Mouse (Mus musculus) stomach, embryonic 14.5 days (tissue): ENCODE results near the gene Foxf1. TPM values are rescaled to one million over a fixed set of nuclear protein-coding genes. Genes with fewer than 3 reads are reported as not detected.

ENCODE experiments used
- ATAC-seq: fragments of 200-750 bp; cut with Nextera tagmentation; 2 replicates; pipeline ENCODE4 v1.8.0; 2017; ENCODE audit warnings: low read depth, moderate TSS enrichment; ENCODE audit not compliant: insufficient number of reproducible peaks, insufficient read depth, low FRiP score
- H3K27ac ChIP-seq: fragments of 300-500 bp; sonication (generic); 2 replicates; pipeline ENCODE4 v1.5.1; 2014; ENCODE audit warnings: mild to moderate bottlenecking, low read length, moderate library complexity, mixed read lengths
- H3K27me3 ChIP-seq: fragments of 300-500 bp; sonication (generic); 2 replicates; pipeline ENCODE4 v1.6.1; 2014; ENCODE audit warnings: low read length, control low read depth, mixed read lengths; ENCODE audit not compliant: control insufficient read depth, insufficient read depth
- H3K36me3 ChIP-seq: fragments of 300-500 bp; sonication (generic); 2 replicates; pipeline ENCODE4 v1.6.1; 2014; ENCODE audit warnings: mild to moderate bottlenecking, control low read depth, low read length, moderate library complexity, mixed read lengths; ENCODE audit not compliant: control insufficient read depth, insufficient read depth
- H3K4me1 ChIP-seq: fragments of 300-500 bp; sonication (generic); 2 replicates; pipeline ENCODE4 v1.6.1; 2014; ENCODE audit warnings: low read length, control low read depth, mixed read lengths; ENCODE audit not compliant: control insufficient read depth, insufficient read depth
- H3K4me2 ChIP-seq: fragments of 300-500 bp; sonication (generic); replicated peaks from 2 replicates; pipeline ENCODE4 v1.6.1; 2014; ENCODE audit warnings: low read depth, low read length, control low read depth
- H3K4me3 ChIP-seq: fragments of 300-500 bp; sonication (generic); 2 replicates; pipeline ENCODE4 v1.5.1; 2014; ENCODE audit warnings: low read depth, low read length, control low read depth
- H3K9ac ChIP-seq: fragments of 300-500 bp; sonication (generic); replicated peaks from 2 replicates; pipeline ENCODE4 v1.6.1; 2014; ENCODE audit warnings: low read depth, mild to moderate bottlenecking, control low read depth, low read length, moderate library complexity, mixed read lengths
- H3K9me3 ChIP-seq: fragments of 300-500 bp; sonication (generic); 2 replicates; pipeline ENCODE4 v1.6.1; 2016; ENCODE audit warnings: low read depth, low read length, control low read depth; ENCODE audit not compliant: control insufficient read depth
- WGBS: fragments of 180-500 bp; shearing (Covaris S2); extraction: QIAGEN DNeasy Blood & Tissue Kit; methylation state at CpG from one replicate; pipeline ENCODE4 v1.1.7; 2014; 5-methylcytosine and 5-hydroxymethylcytosine counted together
- polyA plus RNA-seq: library from polyadenylated mRNA; unstranded; fragments of >200 nt; fragmentation: Nextera tagmentation; extraction: Ambion mirVana; gene quantifications from 2 replicates; pipeline ENCODE4 v1.2.1, GENCODE M21; 2014

The Foxf1 gene
- polyA plus RNA-seq, 1 experiment from 2014 or later, result 163 TPM

- Histone ChIP-seq H3K4me3 (0 out of 2 replicates have a peak overlapping the region, but pooled peaks have one; percentile 40), H3K4me1 (peaks cover 14% of the 10 kb centered on the region; the same call in 1 of the 2 replicates), H3K9ac (no peak overlapping the region), H3K36me3 (no peaks in the 10 kb centered on the region), H3K27ac (peak overlapping the region; percentile 66; the same call in 1 of the 2 replicates), H3K4me2 (0 out of 2 replicates have a peak overlapping the region, but pooled peaks have one; percentile 10), H3K27me3 (peaks cover 28% of the 10 kb centered on the region), H3K9me3 (no peaks in the 10 kb centered on the region)
- 9% methylated on average over 11 of the region's 11 CpGs for WGBS
- no peak for ATAC-seq
Observed at GRCm38 (mm10) chr8:121127291-121127701, 43.1 kb downstream of the Foxf1 start.

GRCm38 (mm10) chr8:121127756-121128375, 43.7 kb downstream of the Foxf1 start, which contains the start of gene Foxl1:
Foxl1 (plus strand) TSS chr8:121127940.
- Histone ChIP-seq H3K27ac (peak within 1 kb of the TSS; percentile 82), H3K9ac (peak within 1 kb of the TSS; percentile 36), H3K9me3 (no peaks in the 10 kb centered on the region), H3K4me1 (peaks cover 14% of the 10 kb centered on the region; the same call in 1 of the 2 replicates), H3K27me3 (peaks cover 22% of the 10 kb centered on the region), H3K36me3 (no peaks in the 10 kb centered on the region), H3K4me2 (peak within 1 kb of the TSS; percentile 56), H3K4me3 (peak within 1 kb of the TSS; percentile 40)
- 2% methylated on average over 43 of the region's 43 CpGs for WGBS
- ATAC-seq, result no peak

- no peaks in the 10 kb centered on the region for H3K9me3 ChIP-seq
- peak overlapping the region; percentile 56 for H3K4me2 ChIP-seq
- WGBS, result 3% methylated on average over 54 of the region's 55 CpGs
- peak overlapping the region; percentile 82 for H3K27ac ChIP-seq
- peaks cover 20% of the 10 kb centered on the region; the same call in 1 of the 2 replicates for H3K27me3 ChIP-seq
- peak overlapping the region; percentile 36 for H3K9ac ChIP-seq
- ATAC-seq, result no peak
- H3K36me3 ChIP-seq, result no peaks in the 10 kb centered on the region
- peak overlapping the region; percentile 40 for H3K4me3 ChIP-seq
- peaks cover 14% of the 10 kb centered on the region; the same call in 1 of the 2 replicates for H3K4me1 ChIP-seq
Observed at GRCm38 (mm10) chr8:121128531-121129264, 44.5 kb downstream of the Foxf1 start.

- peak overlapping the region; percentile 40 for H3K4me3 ChIP-seq
- H3K9me3 ChIP-seq, result no peaks in the 10 kb centered on the region
- 28% methylated on average over 16 of the region's 16 CpGs for WGBS
- H3K36me3 ChIP-seq, result no peaks in the 10 kb centered on the region
- H3K4me2 ChIP-seq, result peak overlapping the region; percentile 56
- H3K9ac ChIP-seq, result no peak overlapping the region
- H3K27me3 ChIP-seq, result peaks cover 16% of the 10 kb centered on the region; the same call in 1 of the 2 replicates
- H3K4me1 ChIP-seq, result peaks cover 14% of the 10 kb centered on the region; the same call in 1 of the 2 replicates
- ATAC-seq, result no peak
- H3K27ac ChIP-seq, result no peak overlapping the region
Observed at GRCm38 (mm10) chr8:121129265-121129940, 45.2 kb downstream of the Foxf1 start.

GRCm38 (mm10) chr8:121130522-121130921, 46.3 kb downstream of the Foxf1 start:
- no peak overlapping the region for H3K9ac ChIP-seq
- H3K4me3 ChIP-seq, result peak overlapping the region; percentile 25
- H3K9me3 ChIP-seq, result no peaks in the 10 kb centered on the region
- H3K4me1 ChIP-seq, result peaks cover 8% of the 10 kb centered on the region; the same call in 1 of the 2 replicates
- H3K36me3 ChIP-seq, result no peaks in the 10 kb centered on the region
- WGBS, result 34% methylated on average over 5 of the region's 5 CpGs
- H3K4me2 ChIP-seq, result peak overlapping the region; percentile 56
- H3K27ac ChIP-seq, result no peak overlapping the region
- ATAC-seq, result no peak
- H3K27me3 ChIP-seq, result 0 out of 2 replicates have a peak, but pooled peaks cover 14% of the 10 kb centered on the region

GRCm38 (mm10) chr8:121132961-121133513, 48.9 kb downstream of the Foxf1 start:
- Histone ChIP-seq H3K36me3 (no peaks in the 10 kb centered on the region), H3K9ac (no peak overlapping the region), H3K4me1 (no peaks in the 10 kb centered on the region; the same call in 1 of the 2 replicates), H3K9me3 (peaks cover 5% of the 10 kb centered on the region; the same call in 1 of the 2 replicates), H3K4me3 (no peak overlapping the region), H3K4me2 (no peak overlapping the region), H3K27me3 (0 out of 2 replicates have a peak, but pooled peaks cover 11% of the 10 kb centered on the region), H3K27ac (no peak overlapping the region)
- WGBS, result 73% methylated on average over 5 of the region's 5 CpGs
- no peak for ATAC-seq

GRCm38 (mm10) chr8:121134102-121134501, 49.9 kb downstream of the Foxf1 start:
- Histone ChIP-seq H3K4me3 (no peak overlapping the region), H3K4me1 (no peaks in the 10 kb centered on the region), H3K4me2 (no peak overlapping the region), H3K9ac (no peak overlapping the region), H3K27me3 (0 out of 2 replicates have a peak, but pooled peaks cover 7% of the 10 kb centered on the region), H3K9me3 (peaks cover 10% of the 10 kb centered on the region; the same call in 1 of the 2 replicates), H3K36me3 (no peaks in the 10 kb centered on the region), H3K27ac (no peak overlapping the region)
- ATAC-seq, result 0 out of 2 replicates have a peak, but pooled peaks have one; percentile 3
- WGBS, result 91% methylated on average over 10 of the region's 10 CpGs
